Mouse (Mus musculus): ENCODE data around the gene Gfod1.

Gfod1 gene

GRCm38 (mm10) chr13:43261287-43261686 lies 42.7 kb downstream of the Gfod1 start:
- no peak for DNase-seq

GRCm38 (mm10) chr13:43260731-43261130 lies 43.2 kb downstream of the Gfod1 start:
- no peak for DNase-seq

DNA sequence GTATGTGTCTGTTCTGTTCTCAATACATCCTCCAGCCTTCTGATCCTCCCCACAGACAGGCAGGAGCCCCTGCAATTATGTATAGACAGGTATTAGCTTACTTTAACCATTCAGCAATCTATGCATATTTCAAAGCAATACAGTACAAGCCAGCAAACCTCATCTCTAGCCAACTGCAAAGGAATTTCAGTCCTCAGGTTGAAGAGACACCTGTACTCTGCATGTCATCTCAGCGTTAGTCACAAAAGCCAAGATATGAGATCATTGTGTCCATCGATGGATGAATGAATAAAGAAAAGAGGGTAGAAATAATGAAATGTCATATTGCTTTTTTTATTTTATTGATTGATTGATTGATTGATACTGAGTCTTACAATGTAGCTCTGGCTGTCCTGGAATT lies 47.5 kb downstream of the Gfod1 start:
- no peak for DNase-seq

GRCm38 (mm10) chr13:43253526-43253925 lies 50.4 kb downstream of the Gfod1 start:
- peak; percentile 62 for DNase-seq

GRCm38 (mm10) chr13:43252105-43252790 lies 51.7 kb downstream of the Gfod1 start:
- no peak for DNase-seq

DNA sequence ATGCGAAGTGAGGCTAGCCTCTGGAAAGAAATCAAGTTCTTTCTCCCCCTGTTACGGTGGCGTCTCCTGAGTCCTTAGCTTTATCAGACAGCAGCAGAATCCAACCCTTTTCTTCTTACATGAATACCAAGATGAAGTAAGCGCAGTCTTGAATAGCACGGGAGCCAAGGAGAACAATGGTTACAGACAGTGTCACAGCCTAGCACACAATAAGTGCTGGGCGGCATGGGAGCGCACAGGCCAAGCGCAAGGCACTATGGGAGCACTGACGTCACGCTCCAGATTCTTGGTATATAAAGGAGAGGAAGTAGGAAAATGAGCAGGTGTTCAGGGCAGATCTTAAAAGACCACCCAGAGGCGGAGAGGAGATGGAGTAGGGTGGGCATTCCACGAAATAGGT lies 52.6 kb downstream of the Gfod1 start:
- no peak for DNase-seq

DNA sequence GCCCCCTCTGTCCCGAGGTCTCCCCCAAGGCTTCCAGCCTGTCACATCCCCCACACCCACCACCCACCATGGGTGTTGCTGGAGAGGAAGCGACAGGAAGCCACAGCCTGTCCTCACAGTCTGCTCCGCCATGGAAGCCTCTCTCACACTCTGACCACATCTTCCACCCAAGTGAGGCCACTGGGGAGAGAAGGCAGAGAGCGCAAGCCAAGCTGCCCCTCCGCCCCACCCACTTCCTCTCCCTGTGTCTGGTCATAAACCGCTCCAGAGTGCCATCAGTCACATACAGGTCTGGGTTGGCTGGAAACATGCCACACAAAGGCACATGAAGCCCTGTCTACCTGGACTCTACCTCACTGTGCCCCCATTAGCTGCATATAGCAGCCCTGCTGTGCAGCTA lies 53.3 kb downstream of the Gfod1 start:
- no peak for DNase-seq

DNA sequence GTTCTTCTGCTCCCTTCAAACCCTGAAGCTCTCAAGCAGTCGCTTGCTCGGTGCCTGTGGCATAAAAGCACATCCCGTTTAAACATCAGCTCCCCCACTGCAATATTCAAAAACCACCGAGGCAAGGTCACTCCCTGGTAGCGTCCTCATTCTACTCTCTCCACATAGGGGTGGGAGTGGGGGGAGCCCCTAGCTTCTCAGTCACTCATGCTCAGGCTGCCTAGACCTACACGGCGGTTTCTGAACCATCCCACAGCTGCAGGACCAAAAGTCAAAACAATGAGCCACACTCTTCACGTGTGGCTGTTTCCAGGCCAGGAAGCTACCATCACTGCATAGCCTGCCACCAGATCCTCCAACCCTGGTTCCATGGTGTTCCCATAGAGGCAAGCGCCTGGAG lies 53.9 kb downstream of the Gfod1 start:
- no peak for DNase-seq

- no peak for DNase-seq
These were observed 55.6 kb downstream of the Gfod1 start for GRCm38 (mm10) chr13:43248381-43248780.

DNA sequence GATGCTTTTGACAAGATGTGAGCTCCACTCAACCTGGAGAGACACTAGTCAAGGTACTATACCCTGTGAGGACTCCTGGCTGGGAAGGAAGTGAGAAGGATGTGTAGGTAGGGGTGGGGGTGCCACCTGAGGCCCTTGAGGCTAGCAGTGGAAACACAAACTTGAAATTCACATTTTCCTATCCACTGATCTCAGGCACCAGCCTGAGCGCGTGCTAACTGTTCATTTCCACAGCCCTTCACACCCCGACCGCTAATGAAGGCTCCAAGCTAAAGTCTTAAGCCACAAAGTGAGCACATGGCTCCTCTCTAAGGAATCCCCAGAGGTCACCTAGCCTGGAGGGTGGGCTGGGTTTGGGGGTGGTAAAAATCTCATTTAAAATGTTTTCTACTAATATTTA lies 57.1 kb downstream of the Gfod1 start:
- no peak for DNase-seq

DNA sequence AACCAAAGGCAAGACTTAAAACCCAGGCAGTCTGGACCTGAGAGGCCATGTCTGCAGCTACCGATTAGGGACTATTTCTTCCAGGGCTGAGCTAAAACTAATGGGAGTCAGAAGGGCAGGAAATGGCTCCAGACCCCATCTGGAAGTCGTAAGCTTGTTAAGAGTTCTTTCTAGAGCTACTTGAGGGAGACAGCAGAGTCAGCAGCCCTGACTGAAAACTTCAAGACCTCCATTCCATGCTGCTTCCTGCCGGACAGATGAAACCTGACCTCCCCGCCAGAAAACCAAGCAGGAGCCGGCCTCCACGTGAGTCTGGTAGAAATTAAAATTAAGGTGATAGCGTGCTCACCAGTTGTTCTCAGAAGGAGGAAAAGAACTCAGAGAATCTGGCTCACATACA lies 60.2 kb downstream of the Gfod1 start:
- DNase-seq = no peak

GRCm38 (mm10) chr13:43243240-43243639 lies 60.7 kb downstream of the Gfod1 start:
- DNase-seq = no peak

GRCm38 (mm10) chr13:43241750-43242149 lies 62.2 kb downstream of the Gfod1 start:
- DNase-seq = no peak

DNA sequence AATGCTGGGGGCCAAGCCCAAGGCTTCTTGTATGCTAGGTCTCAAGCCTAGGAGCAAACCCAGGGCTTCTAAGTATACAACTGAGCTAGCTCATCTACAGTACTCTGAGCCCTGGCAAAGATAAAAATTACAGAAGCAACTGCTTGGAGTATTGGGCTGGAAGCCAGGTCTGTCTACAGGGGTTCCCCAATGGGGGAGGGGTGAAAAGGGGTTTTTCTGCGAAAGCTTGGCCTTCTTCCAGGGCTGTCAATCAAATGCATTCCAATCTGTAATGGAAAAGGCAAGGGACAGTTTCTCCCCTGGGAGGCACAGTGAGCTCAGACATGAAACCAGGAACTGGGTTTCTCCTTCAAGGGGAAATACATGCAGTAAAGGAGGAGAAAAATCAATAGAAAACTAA lies 62.9 kb downstream of the Gfod1 start:
- DNase-seq = no peak

DNA sequence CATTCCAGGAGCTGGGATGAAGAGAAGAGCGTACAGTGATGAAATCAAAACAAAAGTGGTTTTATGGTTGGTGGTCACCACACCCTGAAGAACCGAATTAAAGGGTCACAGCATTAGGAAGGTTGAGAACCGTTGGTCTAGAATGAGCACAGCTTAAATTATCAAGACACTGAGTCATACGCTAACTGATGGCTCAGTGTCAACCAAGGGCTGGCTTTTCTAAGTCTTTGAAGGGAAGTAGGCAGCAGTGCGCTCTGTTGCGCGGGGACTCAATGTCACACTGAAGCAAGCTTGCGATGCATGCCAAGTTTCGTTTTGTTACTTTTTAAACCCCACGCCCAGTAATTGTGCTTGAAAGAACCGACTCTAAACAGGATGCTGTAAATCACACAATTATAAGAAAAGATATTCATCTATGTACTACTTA lies 64.2 kb downstream of the Gfod1 start:
- DNase-seq = peak; percentile 61

- peak; percentile 60 for DNase-seq
These were observed 67.3 kb downstream of the Gfod1 start for GRCm38 (mm10) chr13:43236630-43237029.

- no peak for DNase-seq
These were observed 68.0 kb downstream of the Gfod1 start for GRCm38 (mm10) chr13:43235982-43236381.

GRCm38 (mm10) chr13:43235586-43235910 lies 68.4 kb downstream of the Gfod1 start:
- DNase-seq = no peak

GRCm38 (mm10) chr13:43234869-43235585 lies 68.9 kb downstream of the Gfod1 start:
- DNase-seq = no peak

- no peak for DNase-seq
These were observed 70.6 kb downstream of the Gfod1 start for GRCm38 (mm10) chr13:43233331-43233730.

GRCm38 (mm10) chr13:43231965-43232860 lies 71.8 kb downstream of the Gfod1 start:
- DNase-seq = peak; percentile 94

DNA sequence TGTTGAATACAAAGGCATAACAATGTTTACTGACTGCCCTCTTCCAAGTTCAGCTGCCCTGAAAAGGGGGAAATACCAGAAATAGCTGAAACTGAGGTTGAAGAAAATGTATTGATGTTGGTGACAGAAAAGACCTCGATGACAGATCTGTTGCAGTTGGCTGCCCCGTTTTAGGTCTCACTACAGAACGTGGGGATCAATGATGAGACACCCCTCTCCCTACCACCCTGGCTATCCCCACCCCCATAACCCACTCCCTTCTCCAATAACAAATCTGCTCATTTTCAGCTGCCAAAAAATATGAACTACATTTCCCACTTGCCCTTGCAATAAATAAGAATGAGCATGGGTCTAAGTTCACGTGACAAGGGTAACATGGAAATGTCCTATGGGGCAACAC lies 73.1 kb downstream of the Gfod1 start:
- DNase-seq = no peak

DNA sequence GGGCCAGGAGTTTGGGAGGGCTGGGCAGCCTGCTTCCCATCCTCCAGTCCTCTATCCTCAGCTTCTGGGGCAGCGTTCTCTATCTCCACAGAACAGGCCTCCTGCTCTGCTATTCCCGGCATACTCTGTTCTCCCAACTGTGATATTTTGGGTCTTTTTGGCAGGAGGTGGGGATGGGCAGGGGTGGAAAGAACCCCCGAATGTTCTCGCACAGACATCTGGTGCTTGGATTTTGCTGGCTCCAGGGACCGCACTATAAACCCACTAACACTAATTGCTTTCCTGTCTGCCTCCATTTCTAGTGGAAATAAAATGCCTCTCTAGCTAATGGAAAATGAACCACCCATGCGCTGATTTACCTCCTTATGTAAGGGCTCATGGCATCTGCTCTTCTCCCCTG lies 73.7 kb downstream of the Gfod1 start:
- DNase-seq = no peak

DNA sequence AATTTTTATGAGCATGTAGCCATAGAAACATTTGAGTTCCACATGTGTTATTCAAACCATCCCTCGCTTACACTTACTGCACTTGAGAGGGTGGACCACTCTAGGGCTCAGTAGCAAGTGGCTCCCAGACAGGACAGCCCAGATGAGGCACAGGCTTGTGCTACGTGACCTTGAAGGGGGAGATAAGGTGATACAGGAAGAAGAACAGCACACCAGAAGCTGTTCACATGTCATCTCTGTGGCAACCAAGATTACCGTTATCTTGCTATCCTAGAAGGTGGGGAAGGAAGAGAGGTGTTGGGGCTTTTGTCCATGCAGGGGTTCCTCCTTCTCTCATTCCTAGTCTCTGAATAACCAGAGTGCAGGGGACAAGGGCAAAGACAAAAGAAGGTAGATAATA lies 74.2 kb downstream of the Gfod1 start:
- no peak for DNase-seq

Measured in kidney, adult 9 months (tissue).